8 mouse cellular contexts compared by ENCODE assay signal in genomic region chr1:172082101-172082898, GRCm38 (mm10). TPM values are rescaled to one million over a fixed set of nuclear protein-coding genes. Genes with fewer than 3 reads are reported as not detected.
DNase-seq lines count a peak whose midpoint lies in the region; ATAC-seq lines count a peak whose summit lies in the region.

TSS of gene Copa (plus strand) at chr1:172082529.
TSS of gene Ncstn (minus strand) at chr1:172082795.

- intact Hi-C loops in left cerebral cortex, postnatal 14 days (cut with DNase I) = loop anchor here (5.0 kb wide), 1 partner anchor 35 kb away; no protein-coding TSS in a partner anchor

- H3K36me3 ChIP-seq in intestine, embryonic 14.5 days (ENCODE audit: control insufficient read depth, insufficient read depth, low read length) = peaks cover 27% of the 10 kb centered on the region

- peak within 1 kb of the TSS; percentile 91 for H3K9ac ChIP-seq in intestine, embryonic 14.5 days (ENCODE audit: low read length)

- peaks cover 18% of the 10 kb centered on the region; the same call in 1 of the 2 replicates for H3K4me1 ChIP-seq in intestine, embryonic 14.5 days (replicated peaks; ENCODE audit: control insufficient read depth, insufficient read depth, low read length)

- under 1% methylated on average over 40 of the region's 40 CpGs for WGBS in intestine, embryonic 14.5 days

- H3K27ac ChIP-seq in intestine, embryonic 14.5 days (ENCODE audit: low read depth) = peak within 1 kb of the TSS; percentile 76

- DNase-seq in adrenal gland, adult 18-20 months (ENCODE audit: low spot score in 2 of 2) = peak; percentile 83 to 84
- DNase-seq in embryo, embryonic 11 days = peak; percentile 97
- peak; percentile 93 for DNase-seq in gastrocnemius, postnatal 25 days
- peak; percentile 96 for DNase-seq in intestine, embryonic 14.5 days (ENCODE audit: low spot score)
- DNase-seq in left cerebral cortex, postnatal 14 days (ENCODE audit: low spot score in 2 of 2) = peak; percentile 93
- DNase-seq in mesoderm, embryonic 11.5 days (ENCODE audit: low read depth, low spot score) = peak; percentile 95
- peak; percentile 91 to 92 for DNase-seq in right cerebral cortex, postnatal 36 days (ENCODE audit: low spot score in 2 of 2)
- DNase-seq in yolk sac, embryonic 10.5 days (ENCODE audit: low spot score) = peak; percentile 95

- ATAC-seq in intestine, embryonic 14.5 days (replicated peaks; ENCODE audit: low FRiP score, low TSS enrichment, low read depth) = peak; percentile 98

- H3K9me3 ChIP-seq in intestine, embryonic 14.5 days (ENCODE audit: control insufficient read depth, low read length) = no peaks in the 10 kb centered on the region

- no peaks in the 10 kb centered on the region for H3K27me3 ChIP-seq in intestine, embryonic 14.5 days (replicated peaks; ENCODE audit: control insufficient read depth, insufficient read depth, low read length)

- H3K4me3 ChIP-seq in intestine, embryonic 14.5 days (ENCODE audit: low read depth, low read length) = peak within 1 kb of the TSS; percentile 99

- H3K4me2 ChIP-seq in intestine, embryonic 14.5 days (ENCODE audit: low read length) = peak within 1 kb of the TSS; percentile 65

RNA-seq across cellular contexts. Expression of gene Copa, which starts in this region (rescaled TPM):
- total RNA-seq in adrenal gland, adult 18-20 months (2021) = 100 to 1,000 TPM; 168 to 183 TPM
- 10 to 100 TPM; 70.6 to 79.4 TPM for total RNA-seq in gastrocnemius, postnatal 25 days (2021)
- polyA plus RNA-seq in intestine, embryonic 14.5 days (2014; fragmentation: Nextera tagmentation; extraction: Ambion mirVana) = 182 and 183 TPM in 2 replicates
- 100 to 1,000 TPM; 155 to 162 TPM for total RNA-seq in left cerebral cortex, postnatal 14 days (2021)

RNA-seq across cellular contexts. Expression of gene Ncstn, which starts in this region (rescaled TPM):
- 10 to 100 TPM; 79.5 to 94.9 TPM for total RNA-seq in adrenal gland, adult 18-20 months (2021)
- total RNA-seq in gastrocnemius, postnatal 25 days (2021) = 10 to 100 TPM; 25.7 to 27.1 TPM
- polyA plus RNA-seq in intestine, embryonic 14.5 days (2014; fragmentation: Nextera tagmentation; extraction: Ambion mirVana) = 140 TPM in 2 replicates
- 10 to 100 TPM; 74.5 to 77.9 TPM for total RNA-seq in left cerebral cortex, postnatal 14 days (2021)

Comparison
In these comparisons a context has a peak if more than half of its experiments do, and no peak if none do; other contexts are left out.
1. Peak in every context shown above with its lines: DNase-seq, ATAC-seq, H3K4me3 ChIP-seq and H3K27ac ChIP-seq.